Mouse (Mus musculus): Measurements from ENCODE around the gene Hif3a. TPM values are rescaled to one million over a fixed set of nuclear protein-coding genes. Genes with fewer than 3 reads are reported as not detected.
A peak's percentile ranks its signal among the peaks of the same experiment; 100 is the strongest.

Hif3a gene
- polyA plus RNA-seq, 1 experiment from 2014 or later: 5.2 TPM

GRCm38 (mm10) chr7:17027588-17028343 is 34.5 kb downstream of the Hif3a start, which contains the start of gene Ppp5c:
Gene Ppp5c, minus strand, starts transcription at chr7:17027924.
- peaks cover 32% of the 10 kb centered on the region for H3K4me1 ChIP-seq (replicated peaks)
- H3K9ac ChIP-seq: peak within 1 kb of the TSS; percentile 89
- H3K4me2 ChIP-seq: peak within 1 kb of the TSS; percentile 86
- ATAC-seq (ENCODE audit: low read depth): peak; percentile 86
- H3K9me3 ChIP-seq: no peaks in the 10 kb centered on the region
- under 1% methylated on average over 57 of the region's 58 CpGs for WGBS
- H3K36me3 ChIP-seq: peaks cover 22% of the 10 kb centered on the region
- no peaks in the 10 kb centered on the region for H3K27me3 ChIP-seq
- peak within 1 kb of the TSS; percentile 89 for H3K4me3 ChIP-seq
- H3K27ac ChIP-seq (replicated peaks): peak within 1 kb of the TSS; percentile 69; the same call in 1 of the 2 replicates

- Histone ChIP-seq H3K4me1 (replicated peaks) (peaks cover 32% of the 10 kb centered on the region), H3K27me3 (no peaks in the 10 kb centered on the region), H3K9me3 (no peaks in the 10 kb centered on the region), H3K36me3 (peaks cover 25% of the 10 kb centered on the region), H3K4me2 (peak overlapping the region; percentile 86), H3K27ac (replicated peaks) (peak overlapping the region; percentile 69; the same call in 1 of the 2 replicates), H3K9ac (peak overlapping the region; percentile 89), H3K4me3 (peak overlapping the region; percentile 89)
- 9% methylated on average over 24 of the region's 24 CpGs for WGBS
- peak; percentile 11; the same call in 1 of the 2 replicates for ATAC-seq (ENCODE audit: low read depth)
Observed at GRCm38 (mm10) chr7:17026710-17027587, 35.3 kb downstream of the Hif3a start.

DNA sequence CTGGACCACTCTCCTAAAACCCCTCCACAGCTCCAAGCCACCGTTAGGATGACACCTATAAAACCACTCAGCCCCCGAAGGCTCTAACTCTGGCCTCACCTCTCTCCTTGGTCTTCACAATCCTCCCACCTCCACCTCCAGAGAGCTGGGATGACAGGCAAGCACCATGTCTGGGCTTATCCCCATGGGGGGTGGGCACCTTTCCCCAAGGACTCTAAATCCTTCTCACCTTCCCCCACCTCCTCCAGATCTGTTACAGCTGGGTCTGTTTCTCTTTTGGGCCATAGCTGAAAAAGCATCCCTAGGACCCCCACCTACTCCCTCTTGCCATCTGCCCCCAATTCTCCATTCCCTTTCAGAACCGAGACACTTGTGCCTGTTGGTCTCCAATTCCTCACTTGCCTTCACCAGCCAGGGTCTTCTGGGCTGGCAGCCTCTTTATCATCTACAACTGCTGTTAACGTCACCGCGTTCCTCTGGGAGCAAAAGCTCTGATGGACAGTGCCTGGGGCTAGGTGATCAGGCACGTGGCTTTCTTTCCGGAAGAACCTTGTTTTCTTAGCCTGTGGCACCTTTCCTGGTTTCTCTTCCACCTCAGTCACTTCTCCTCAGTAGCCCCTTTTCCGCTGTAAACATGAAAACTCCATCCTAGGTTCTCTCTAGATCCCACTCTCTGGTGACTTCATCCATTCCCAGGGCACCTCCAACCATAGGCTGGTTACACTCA is 36.2 kb downstream of the Hif3a start:
- peak overlapping the region; percentile 86 for H3K4me2 ChIP-seq
- H3K27ac ChIP-seq (replicated peaks): no peak overlapping the region
- H3K36me3 ChIP-seq: peaks cover 34% of the 10 kb centered on the region
- ATAC-seq (ENCODE audit: low read depth): no peak
- peak overlapping the region; percentile 89 for H3K9ac ChIP-seq
- peaks cover 32% of the 10 kb centered on the region for H3K4me1 ChIP-seq (replicated peaks)
- peak overlapping the region; percentile 89 for H3K4me3 ChIP-seq
- H3K27me3 ChIP-seq: no peaks in the 10 kb centered on the region
- WGBS: 76% methylated on average over 9 of the region's 9 CpGs
- H3K9me3 ChIP-seq: no peaks in the 10 kb centered on the region

DNA sequence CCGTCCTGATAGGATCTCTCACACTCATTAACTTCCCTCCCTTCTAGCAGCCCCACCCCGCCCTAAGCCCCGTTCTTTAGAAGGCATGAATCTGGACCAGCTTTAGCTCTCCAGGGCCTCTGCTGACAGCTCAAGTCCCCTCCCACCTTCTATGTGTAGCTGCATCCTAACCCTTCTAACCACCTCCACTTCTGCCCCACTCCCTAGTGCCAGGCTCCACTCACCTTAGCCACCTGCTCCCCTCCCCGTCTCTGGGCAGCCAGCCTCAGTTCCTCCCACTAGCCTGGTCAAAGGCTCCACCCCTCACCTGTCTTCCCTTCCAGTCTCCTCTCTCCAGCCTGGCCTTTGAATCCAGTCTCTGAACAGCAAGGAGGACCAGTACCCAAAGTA is 36.7 kb downstream of the Hif3a start:
- Histone ChIP-seq H3K4me3 (no peak overlapping the region), H3K9me3 (no peaks in the 10 kb centered on the region), H3K9ac (peak overlapping the region; percentile 89), H3K27me3 (no peaks in the 10 kb centered on the region), H3K27ac (replicated peaks) (no peak overlapping the region), H3K4me1 (replicated peaks) (peaks cover 32% of the 10 kb centered on the region), H3K36me3 (peaks cover 39% of the 10 kb centered on the region), H3K4me2 (0 out of 2 replicates have a peak overlapping the region, but pooled peaks have one; percentile 86)
- 85% methylated on average over 4 of the region's 4 CpGs for WGBS
- no peak for ATAC-seq (ENCODE audit: low read depth)

GRCm38 (mm10) chr7:17024814-17025504 is 37.3 kb downstream of the Hif3a start:
- WGBS: 79% methylated on average over 10 of the region's 10 CpGs
- Histone ChIP-seq H3K9ac (peak overlapping the region; percentile 89; the same call in 1 of the 2 replicates), H3K27ac (replicated peaks) (peak overlapping the region; percentile 28; the same call in 1 of the 2 replicates), H3K4me1 (replicated peaks) (peaks cover 32% of the 10 kb centered on the region), H3K27me3 (no peaks in the 10 kb centered on the region), H3K4me2 (no peak overlapping the region), H3K9me3 (no peaks in the 10 kb centered on the region), H3K4me3 (no peak overlapping the region), H3K36me3 (peaks cover 45% of the 10 kb centered on the region)
- ATAC-seq (ENCODE audit: low read depth): no peak

DNA sequence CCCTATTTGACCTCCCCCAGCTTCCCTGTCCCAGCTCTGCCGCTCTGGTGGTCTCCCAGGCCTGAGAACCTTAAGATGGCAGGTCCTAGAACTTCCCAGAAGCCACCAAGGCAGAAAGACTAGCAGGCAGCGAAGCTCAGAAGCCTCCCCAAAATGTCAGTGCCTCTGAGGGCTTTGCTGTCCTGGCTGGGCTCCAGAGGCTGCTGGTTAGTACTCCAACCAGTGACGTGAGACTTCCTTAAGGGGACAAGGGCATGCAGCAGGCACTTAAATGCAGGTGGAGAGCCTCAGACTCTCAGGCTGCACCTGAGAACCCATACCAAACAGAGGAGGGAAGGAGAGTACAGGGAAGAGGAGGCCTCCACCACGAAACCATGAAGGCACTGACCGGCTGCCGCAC is 38.1 kb downstream of the Hif3a start:
- no peak overlapping the region for H3K4me2 ChIP-seq
- no peak for ATAC-seq (ENCODE audit: low read depth)
- peaks cover 53% of the 10 kb centered on the region for H3K36me3 ChIP-seq
- peaks cover 32% of the 10 kb centered on the region for H3K4me1 ChIP-seq (replicated peaks)
- 89% methylated on average over 6 of the region's 6 CpGs for WGBS
- no peaks in the 10 kb centered on the region for H3K27me3 ChIP-seq
- peak overlapping the region; percentile 28; the same call in 1 of the 2 replicates for H3K27ac ChIP-seq (replicated peaks)
- no peaks in the 10 kb centered on the region for H3K9me3 ChIP-seq
- peak overlapping the region; percentile 43; the same call in 1 of the 2 replicates for H3K9ac ChIP-seq
- H3K4me3 ChIP-seq: no peak overlapping the region

DNA sequence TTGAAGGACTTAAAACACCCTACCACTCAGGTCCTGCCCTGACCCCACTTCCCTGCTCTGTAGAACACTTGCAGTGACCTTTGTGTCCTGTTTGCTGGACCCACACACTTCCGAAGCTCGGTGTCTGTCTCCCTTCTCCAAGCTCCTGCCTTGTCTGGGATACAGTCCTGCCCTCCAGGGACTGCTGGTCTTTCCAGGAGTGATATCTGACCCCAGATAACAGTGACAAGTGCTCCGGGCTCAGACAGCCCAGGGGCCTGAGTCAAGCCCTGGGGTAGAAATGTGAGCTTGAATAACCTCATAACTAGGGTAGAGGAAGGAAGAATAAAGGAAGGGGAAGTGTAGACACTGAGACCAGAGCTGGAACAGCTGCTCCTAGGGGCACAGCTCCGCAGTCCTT is 38.5 kb downstream of the Hif3a start:
- Histone ChIP-seq H3K36me3 (peaks cover 55% of the 10 kb centered on the region), H3K9ac (peak overlapping the region; percentile 43; the same call in 1 of the 2 replicates), H3K4me1 (replicated peaks) (peaks cover 32% of the 10 kb centered on the region), H3K27ac (replicated peaks) (0 out of 2 replicates have a peak overlapping the region, but pooled peaks have one; percentile 28), H3K4me2 (no peak overlapping the region), H3K9me3 (no peaks in the 10 kb centered on the region), H3K4me3 (no peak overlapping the region), H3K27me3 (no peaks in the 10 kb centered on the region)
- ATAC-seq (ENCODE audit: low read depth): no peak
- WGBS: 76% methylated on average over 4 of the region's 4 CpGs

DNA sequence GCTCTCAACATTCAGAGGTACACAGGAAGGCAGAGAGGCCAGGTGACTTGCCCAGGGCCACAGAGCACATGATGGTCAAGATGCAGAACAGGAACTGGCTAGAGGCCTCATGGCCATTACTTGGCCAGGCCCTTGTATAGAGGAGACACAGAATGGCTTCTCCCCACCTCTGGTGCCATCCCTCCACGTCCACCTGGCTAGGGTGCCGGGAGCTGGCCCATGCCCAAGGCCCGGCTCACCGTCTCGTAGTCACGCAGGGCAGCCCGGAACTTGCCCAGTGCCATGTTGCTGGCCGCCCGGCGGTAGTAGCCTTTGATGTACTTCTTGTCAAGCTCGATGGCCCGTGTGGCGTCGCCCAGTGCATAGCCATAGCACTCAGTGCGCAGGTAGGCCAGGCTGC is 40.1 kb downstream of the Hif3a start:
- Histone ChIP-seq H3K4me2 (no peak overlapping the region), H3K36me3 (peaks cover 66% of the 10 kb centered on the region), H3K27me3 (no peaks in the 10 kb centered on the region), H3K9ac (no peak overlapping the region), H3K9me3 (no peaks in the 10 kb centered on the region), H3K4me3 (no peak overlapping the region), H3K4me1 (replicated peaks) (peaks cover 36% of the 10 kb centered on the region), H3K27ac (replicated peaks) (no peak overlapping the region)
- ATAC-seq (ENCODE audit: low read depth): no peak
- 95% methylated on average over 15 of the region's 15 CpGs for WGBS

GRCm38 (mm10) chr7:17019426-17020166 is 42.6 kb downstream of the Hif3a start:
- Histone ChIP-seq H3K27ac (replicated peaks) (no peak overlapping the region), H3K9me3 (no peaks in the 10 kb centered on the region), H3K9ac (no peak overlapping the region), H3K36me3 (peaks cover 86% of the 10 kb centered on the region), H3K4me3 (no peak overlapping the region), H3K4me2 (no peak overlapping the region), H3K27me3 (no peaks in the 10 kb centered on the region), H3K4me1 (replicated peaks) (peaks cover 16% of the 10 kb centered on the region)
- WGBS: 88% methylated on average over 7 of the region's 7 CpGs
- no peak for ATAC-seq (ENCODE audit: low read depth)

- Histone ChIP-seq H3K4me1 (replicated peaks) (peaks cover 9% of the 10 kb centered on the region), H3K9me3 (no peaks in the 10 kb centered on the region), H3K27me3 (no peaks in the 10 kb centered on the region), H3K4me2 (no peak overlapping the region), H3K27ac (replicated peaks) (no peak overlapping the region), H3K9ac (no peak overlapping the region), H3K36me3 (peaks cover 90% of the 10 kb centered on the region), H3K4me3 (no peak overlapping the region)
- no peak for ATAC-seq (ENCODE audit: low read depth)
- 90% methylated on average over 2 of the region's 2 CpGs for WGBS
Observed at GRCm38 (mm10) chr7:17017921-17018320, 44.3 kb downstream of the Hif3a start.
